Mouse (Mus musculus) C2C12 (cell line): Measurements from ENCODE around the gene Pdxk. TPM values are rescaled to one million over a fixed set of nuclear protein-coding genes. Genes with fewer than 3 reads are reported as not detected.
A peak's percentile ranks its signal among the peaks of the same experiment; 100 is the strongest.

Experiments used
- H3K27me3 ChIP-seq: one replicate; pipeline ENCODE4 v1.6.1; 2011; ENCODE audit not compliant: control insufficient read depth, insufficient read depth, insufficient read length
- H3K36me3 ChIP-seq: one replicate; pipeline ENCODE4 v1.6.1; 2011; ENCODE audit not compliant: control insufficient read depth, insufficient read depth
- H3K4me3 ChIP-seq: one replicate; pipeline ENCODE4 v1.5.1; 2011; ENCODE audit warnings: mild to moderate bottlenecking, control low read depth; ENCODE audit not compliant: poor library complexity, insufficient read depth, severe bottlenecking
- H3K79me2 ChIP-seq: one replicate; pipeline ENCODE4 v1.6.1; 2011; ENCODE audit not compliant: control insufficient read depth, insufficient read depth
- H3K79me3 ChIP-seq: one replicate; pipeline ENCODE4 v1.6.1; 2011; ENCODE audit warnings: low read depth, control low read depth
- H3ac ChIP-seq: one replicate; pipeline ENCODE3; 2011; ENCODE audit warnings: low read depth; ENCODE audit not compliant: control insufficient read depth, insufficient read length
- CEBPB ChIP-seq: IDR thresholded peaks from one replicate; pipeline ENCODE4 v1.6.1; 2011; ENCODE audit warnings: low read depth, mild to moderate bottlenecking, control low read depth, moderate library complexity
- CTCF ChIP-seq: IDR thresholded peaks from one replicate; pipeline ENCODE4 v1.5.1; 2011; ENCODE audit not compliant: control insufficient read depth, insufficient read depth, insufficient read length
- FOSL1 ChIP-seq: IDR thresholded peaks from one replicate; pipeline ENCODE4 v1.8.0; 2011; ENCODE audit warnings: mild to moderate bottlenecking, low read length; ENCODE audit not compliant: poor library complexity, insufficient read depth, severe bottlenecking
- MAX ChIP-seq: IDR thresholded peaks from one replicate; pipeline ENCODE4 v1.6.1; 2011; ENCODE audit warnings: mild to moderate bottlenecking, control low read depth
- MYOD1 ChIP-seq: IDR thresholded peaks from one replicate; pipeline ENCODE4 v1.6.1; 2011; ENCODE audit warnings: low read depth; ENCODE audit not compliant: control insufficient read depth, insufficient read length
- MYOG ChIP-seq: IDR thresholded peaks from one replicate; pipeline ENCODE4 v1.6.1; 2011; ENCODE audit not compliant: control insufficient read depth, insufficient read length; ENCODE audit errors: extremely low read depth
- USF1 ChIP-seq: IDR thresholded peaks from one replicate; pipeline ENCODE4 v1.6.1; 2011; ENCODE audit warnings: low read depth, mild to moderate bottlenecking, control low read depth, moderate library complexity
- polyA plus RNA-seq: library from polyadenylated mRNA; unstranded; fragments of >200 nt; fragmentation: generic; extraction: Trizol; gene quantifications from one replicate; pipeline ENCODE4 v1.2.1, GENCODE M21; 2012; ENCODE audit warnings: missing spikeins

Pdxk gene
- polyA plus RNA-seq, 1 experiment = 10.6 TPM

- H3K4me3 ChIP-seq = no peak overlapping the region
- no peak overlapping the region for H3ac ChIP-seq
- TF ChIP-seq MAX (no peak), USF1 (no peak), MYOD1 (no peak), CEBPB (no peak), FOSL1 (no peak)
- no peaks in the 10 kb centered on the region for H3K79me3 ChIP-seq
- no peaks in the 10 kb centered on the region for H3K79me2 ChIP-seq
- no peaks in the 10 kb centered on the region for H3K27me3 ChIP-seq
- peaks cover 67% of the 10 kb centered on the region for H3K36me3 ChIP-seq
Measured at GRCm38 (mm10) chr10:78401127-78401526, 63.6 kb downstream of the Pdxk start.

DNA sequence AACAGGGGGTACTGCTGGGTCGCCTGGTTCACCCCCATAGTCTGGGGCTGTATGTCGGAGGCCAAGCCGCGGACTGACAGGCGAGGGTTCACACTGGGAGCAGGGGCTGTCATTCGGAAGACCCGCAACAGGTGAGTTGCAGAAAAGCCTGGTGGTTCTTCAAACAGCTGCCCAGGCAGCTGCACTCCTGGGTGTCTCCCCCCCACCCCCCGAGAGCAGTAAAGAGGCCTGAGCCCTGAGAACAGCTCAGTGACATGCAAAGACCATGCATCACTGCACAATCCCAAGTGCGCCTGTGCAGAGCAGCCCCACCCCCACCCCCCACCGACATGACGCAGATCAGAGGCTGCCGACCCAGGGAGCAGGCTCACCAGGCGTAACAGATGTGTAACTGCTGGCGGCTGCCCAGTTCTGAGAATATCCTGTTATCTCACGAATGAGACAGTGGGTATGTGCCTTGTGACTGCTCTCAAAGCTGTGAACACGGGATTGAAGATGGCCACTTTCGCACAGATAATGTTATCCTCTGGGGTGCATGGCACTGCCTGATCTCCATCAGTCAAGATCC is 65.6 kb downstream of the Pdxk start:
- H3K79me2 ChIP-seq = no peaks in the 10 kb centered on the region

GRCm38 (mm10) chr10:78396625-78396885 is 68.2 kb downstream of the Pdxk start:
- H3K36me3 ChIP-seq = peaks cover 24% of the 10 kb centered on the region
- no peak for TF ChIP-seq CTCF
- TF ChIP-seq USF1 = no peak
- TF ChIP-seq MAX = no peak
- TF ChIP-seq MYOD1 = no peak
- no peak for TF ChIP-seq CEBPB
- TF ChIP-seq FOSL1 = no peak
- TF ChIP-seq MYOG = no peak
- no peaks in the 10 kb centered on the region for H3K79me2 ChIP-seq
- H3K4me3 ChIP-seq = no peak overlapping the region
- no peak overlapping the region for H3ac ChIP-seq
- H3K27me3 ChIP-seq = no peaks in the 10 kb centered on the region
- H3K79me3 ChIP-seq = no peaks in the 10 kb centered on the region

More for the DNA sequence above, 65.6 kb downstream of the Pdxk start:
- TF ChIP-seq CTCF (no peak), USF1 (no peak), MYOD1 (no peak), CEBPB (no peak), MAX (no peak), MYOG (no peak), FOSL1 (no peak)
- Histone ChIP-seq H3K79me3 (no peaks in the 10 kb centered on the region), H3ac (no peak overlapping the region), H3K36me3 (peaks cover 50% of the 10 kb centered on the region), H3K4me3 (no peak overlapping the region), H3K27me3 (no peaks in the 10 kb centered on the region)

GRCm38 (mm10) chr10:78395819-78396624 is 68.8 kb downstream of the Pdxk start:
- H3K36me3 ChIP-seq = peaks cover 18% of the 10 kb centered on the region
- no peak overlapping the region for H3K4me3 ChIP-seq
- H3K79me3 ChIP-seq = no peaks in the 10 kb centered on the region
- no peaks in the 10 kb centered on the region for H3K79me2 ChIP-seq
- H3ac ChIP-seq = no peak overlapping the region
- peak; percentile 77 for TF ChIP-seq CTCF
- peak; percentile 34 for TF ChIP-seq MAX
- TF ChIP-seq FOSL1 = no peak
- no peaks in the 10 kb centered on the region for H3K27me3 ChIP-seq

DNA sequence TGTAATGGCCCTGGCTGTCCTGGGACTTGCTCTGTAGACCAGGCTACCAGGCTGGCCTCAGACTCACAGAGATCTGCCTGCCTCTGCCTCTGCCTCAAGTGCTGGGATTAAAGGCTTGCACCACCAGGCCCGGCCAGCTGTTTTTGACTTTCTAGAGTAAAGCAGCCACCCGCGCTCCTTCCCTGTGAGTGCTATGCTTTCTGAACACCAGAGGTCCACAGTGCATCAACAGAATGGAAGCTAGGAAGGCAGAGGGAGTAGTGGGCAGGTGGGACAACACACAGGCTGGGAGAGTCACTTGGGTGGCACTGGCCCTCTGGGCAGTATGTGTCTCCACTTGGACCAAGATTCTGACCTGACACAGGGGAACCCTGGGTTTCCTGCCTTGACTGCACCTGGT is 69.4 kb downstream of the Pdxk start:
- no peaks in the 10 kb centered on the region for H3K79me2 ChIP-seq
- H3ac ChIP-seq = no peak overlapping the region
- peaks cover 12% of the 10 kb centered on the region for H3K36me3 ChIP-seq
- TF ChIP-seq USF1 = no peak
- no peak for TF ChIP-seq MYOD1
- TF ChIP-seq MYOG = no peak
- TF ChIP-seq MAX = no peak
- no peak for TF ChIP-seq FOSL1
- TF ChIP-seq CTCF = no peak
- no peak for TF ChIP-seq CEBPB
- H3K27me3 ChIP-seq = peaks cover 5% of the 10 kb centered on the region
- no peaks in the 10 kb centered on the region for H3K79me3 ChIP-seq
- H3K4me3 ChIP-seq = no peak overlapping the region

DNA sequence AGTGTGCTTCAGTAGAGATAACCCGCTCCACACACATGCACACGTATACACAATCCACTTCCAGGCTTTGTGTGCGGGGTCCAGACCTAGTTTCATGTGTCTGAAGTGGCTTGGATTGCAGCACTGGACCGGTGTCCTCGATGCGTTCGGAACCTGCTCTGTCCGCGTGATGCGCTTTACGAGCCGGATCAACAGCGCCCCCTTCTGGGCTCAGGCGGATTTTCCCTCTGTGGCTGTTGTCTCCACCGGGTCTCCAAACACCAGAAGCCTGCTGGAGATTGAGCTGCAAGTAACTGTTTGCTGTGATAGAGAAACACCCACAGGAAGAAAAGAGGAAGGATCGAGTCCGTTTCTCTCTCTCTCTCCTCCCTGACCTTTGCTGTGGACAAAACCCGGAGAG is 72.7 kb downstream of the Pdxk start:
- Histone ChIP-seq H3K4me3 (no peak overlapping the region), H3K36me3 (no peaks in the 10 kb centered on the region), H3K79me2 (no peaks in the 10 kb centered on the region), H3K79me3 (no peaks in the 10 kb centered on the region), H3ac (no peak overlapping the region), H3K27me3 (peaks cover 18% of the 10 kb centered on the region)
- TF ChIP-seq USF1 (peak; percentile 26), CTCF (peak; percentile 90), FOSL1 (no peak), MAX (peak; percentile 64)
